Mouse (Mus musculus) liver, embryonic 16.5 days (tissue): ENCODE results near the gene Dalrd3. TPM values are rescaled to one million over a fixed set of nuclear protein-coding genes. Genes with fewer than 3 reads are reported as not detected.

Experiments
- ATAC-seq: fragments of 200-750 bp; cut with Nextera tagmentation; 2 replicates; pipeline ENCODE4 v1.8.0; 2017; ENCODE audit warnings: low read depth, mild to moderate bottlenecking, moderate number of reproducible peaks, moderate library complexity
- H3K27ac ChIP-seq: fragments of 300-500 bp; sonication (generic); 2 replicates; pipeline ENCODE4 v1.5.1; 2014; ENCODE audit warnings: mild to moderate bottlenecking, low read length
- H3K27me3 ChIP-seq: fragments of 300-500 bp; sonication (generic); 2 replicates; pipeline ENCODE4 v1.6.1; 2014; ENCODE audit warnings: low read depth, low read length, mixed read lengths; ENCODE audit not compliant: control insufficient read depth, insufficient read depth
- H3K36me3 ChIP-seq: fragments of 300-500 bp; sonication (generic); 2 replicates; pipeline ENCODE4 v1.6.1; 2014; ENCODE audit warnings: mild to moderate bottlenecking; ENCODE audit not compliant: control insufficient read depth, insufficient read depth
- H3K4me1 ChIP-seq: fragments of 300-500 bp; sonication (generic); 2 replicates; pipeline ENCODE4 v1.6.1; 2014; ENCODE audit warnings: low read depth, low read length, mixed read lengths; ENCODE audit not compliant: control insufficient read depth
- H3K4me2 ChIP-seq: fragments of 300-500 bp; sonication (generic); 2 replicates; pipeline ENCODE4 v1.6.1; 2014; ENCODE audit warnings: low read depth, low read length, mixed read lengths
- H3K4me3 ChIP-seq: fragments of 300-500 bp; sonication (generic); 2 replicates; pipeline ENCODE4 v1.5.1; 2014; ENCODE audit warnings: low read depth, mild to moderate bottlenecking, low read length
- H3K9ac ChIP-seq: fragments of 300-500 bp; sonication (generic); 2 replicates; pipeline ENCODE4 v1.6.1; 2014; ENCODE audit warnings: low read depth, low read length
- H3K9me3 ChIP-seq: fragments of 300-500 bp; sonication (generic); replicated peaks from 2 replicates; pipeline ENCODE4 v1.6.1; 2016; ENCODE audit warnings: low read length; ENCODE audit not compliant: control insufficient read depth
- WGBS: fragments of 180-500 bp; shearing (Covaris S2); extraction: QIAGEN DNeasy Blood & Tissue Kit; methylation state at CpG from one replicate; pipeline ENCODE4 v1.1.7; 2014; ENCODE audit not compliant: insufficient replicate concordance; 5-methylcytosine and 5-hydroxymethylcytosine counted together
- polyA plus RNA-seq: library from polyadenylated mRNA; unstranded; fragments of >200 nt; fragmentation: Nextera tagmentation; extraction: Ambion mirVana; gene quantifications from 2 replicates; pipeline ENCODE4 v1.2.1, GENCODE M21; 2015

Dalrd3 gene
- polyA plus RNA-seq, result 27.3 and 30.0 TPM in 2 replicates

DNA sequence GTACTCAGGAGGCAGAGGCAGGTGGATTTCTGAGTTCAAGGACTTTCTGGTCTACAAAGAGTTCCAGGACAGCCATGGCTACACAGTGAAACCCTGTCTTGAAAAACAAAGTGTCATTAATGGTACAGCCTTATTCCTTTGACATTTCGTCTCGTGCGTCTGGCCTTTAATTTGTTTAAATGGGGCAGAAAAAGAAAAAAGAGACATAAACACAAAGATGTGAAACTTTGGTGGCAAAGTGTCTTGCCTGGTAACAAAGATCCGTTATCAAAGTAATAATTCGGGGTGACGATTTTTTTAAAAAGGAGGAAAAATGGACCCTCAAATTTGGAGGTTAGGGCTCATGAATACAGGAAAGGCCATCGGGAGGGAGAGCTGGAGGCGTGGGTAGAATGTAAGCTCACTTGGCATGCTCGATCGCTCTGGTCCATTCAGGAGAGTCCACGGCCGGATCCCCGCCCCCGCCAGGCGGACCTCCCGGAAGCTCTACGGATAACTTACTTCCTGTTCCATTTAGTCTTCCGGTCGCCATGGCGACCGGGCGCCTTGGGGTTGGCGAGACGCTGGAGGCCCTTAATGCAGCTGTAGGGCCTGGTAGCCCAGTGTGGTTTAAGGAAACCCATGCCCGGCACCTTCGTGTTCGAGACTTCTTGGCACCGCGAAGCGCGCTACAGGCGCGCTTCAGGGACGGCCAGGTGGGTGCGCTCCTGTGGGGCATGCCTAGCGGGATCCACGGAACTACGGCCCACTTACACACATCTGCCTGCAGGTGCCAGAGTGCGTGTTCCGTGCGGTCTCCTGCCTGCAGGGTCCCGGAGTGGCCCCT is at the start of gene Dalrd3:
Gene Dalrd3 (plus strand): TSS at position 506 of the 826 bp plus-strand sequence.
- peak within 1 kb of the TSS; percentile 46 for H3K27ac ChIP-seq
- H3K36me3 ChIP-seq, result peaks cover 7% of the 10 kb centered on the region
- no peaks in the 10 kb centered on the region for H3K9me3 ChIP-seq
- peak within 1 kb of the TSS; percentile 96 for H3K4me2 ChIP-seq
- H3K4me1 ChIP-seq, result peaks cover 40% of the 10 kb centered on the region
- peak within 1 kb of the TSS; percentile 74 for H3K9ac ChIP-seq
- peak within 1 kb of the TSS; percentile 87 for H3K4me3 ChIP-seq
- WGBS, result 4% methylated on average over 42 of the region's 42 CpGs
- no peaks in the 10 kb centered on the region for H3K27me3 ChIP-seq
- peak; percentile 62 for ATAC-seq

DNA sequence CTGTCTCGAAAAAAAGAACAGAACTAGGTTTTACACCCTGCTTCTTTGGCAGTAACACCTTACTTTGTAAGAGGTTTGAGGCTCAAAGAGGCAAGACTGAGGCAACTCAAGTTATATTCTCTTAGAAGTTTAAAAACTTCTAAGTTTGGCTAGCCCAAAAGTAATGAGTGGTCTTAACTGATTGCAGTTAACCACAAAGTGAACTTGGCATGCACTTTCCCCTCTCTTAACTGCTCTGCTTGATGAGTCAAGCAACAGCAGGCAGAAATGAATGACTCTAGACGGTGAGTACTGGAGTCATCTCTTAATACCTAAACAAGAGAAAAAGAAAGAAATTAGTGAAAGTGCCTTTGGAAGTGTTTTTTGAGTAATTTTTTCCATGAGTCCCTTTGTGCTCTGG is 48.1 kb upstream of the Dalrd3 start:
- WGBS, result 58% methylated on average over 2 of the region's 2 CpGs
- Histone ChIP-seq H3K27ac (no peak overlapping the region), H3K4me2 (no peak overlapping the region), H3K36me3 (peaks cover 10% of the 10 kb centered on the region; the same call in 1 of the 2 replicates), H3K4me3 (no peak overlapping the region), H3K9ac (no peak overlapping the region), H3K27me3 (no peaks in the 10 kb centered on the region), H3K9me3 (no peaks in the 10 kb centered on the region), H3K4me1 (peaks cover 13% of the 10 kb centered on the region)
- ATAC-seq, result no peak

DNA sequence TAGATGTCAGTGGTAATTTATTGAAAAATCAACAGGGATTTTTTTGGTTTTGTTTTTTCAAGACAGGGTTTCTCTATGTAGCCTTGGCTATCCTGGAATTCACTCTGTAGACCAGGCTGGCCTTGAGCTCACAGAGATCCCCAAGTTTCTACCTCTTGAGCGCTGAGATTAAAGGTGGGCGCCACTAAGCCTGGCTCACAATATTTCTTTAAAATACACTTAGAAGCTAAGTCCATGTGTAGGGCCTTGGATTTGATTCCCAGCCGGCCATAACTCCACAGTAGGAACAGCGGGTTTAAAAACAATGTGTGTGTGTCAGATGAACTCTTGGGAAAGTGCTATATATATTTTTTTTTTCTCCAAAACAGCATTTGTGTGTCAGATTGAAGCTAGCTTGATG is 46.3 kb upstream of the Dalrd3 start:
- Histone ChIP-seq H3K9me3 (no peaks in the 10 kb centered on the region), H3K9ac (no peak overlapping the region), H3K27me3 (no peaks in the 10 kb centered on the region), H3K36me3 (peaks cover 10% of the 10 kb centered on the region; the same call in 1 of the 2 replicates), H3K4me3 (no peak overlapping the region), H3K4me1 (peaks cover 13% of the 10 kb centered on the region), H3K4me2 (no peak overlapping the region), H3K27ac (no peak overlapping the region)
- WGBS, result 91% methylated on average over 4 of the region's 4 CpGs
- no peak for ATAC-seq

- 80% methylated on average over 3 of the region's 3 CpGs for WGBS
- Histone ChIP-seq H3K27ac (no peak overlapping the region), H3K9me3 (no peaks in the 10 kb centered on the region), H3K9ac (no peak overlapping the region), H3K4me3 (no peak overlapping the region), H3K36me3 (peaks cover 20% of the 10 kb centered on the region), H3K4me2 (no peak overlapping the region), H3K27me3 (no peaks in the 10 kb centered on the region), H3K4me1 (no peaks in the 10 kb centered on the region; the same call in 1 of the 2 replicates)
- ATAC-seq, result no peak
Measured at GRCm38 (mm10) chr9:108525400-108525799, 44.3 kb upstream of the Dalrd3 start.

GRCm38 (mm10) chr9:108530954-108531353 is 38.7 kb upstream of the Dalrd3 start:
- no peak overlapping the region for H3K27ac ChIP-seq
- no peak overlapping the region for H3K9ac ChIP-seq
- WGBS, result 70% methylated on average over 1 of the region's 1 CpGs
- no peaks in the 10 kb centered on the region for H3K27me3 ChIP-seq
- no peak overlapping the region for H3K4me3 ChIP-seq
- no peaks in the 10 kb centered on the region for H3K9me3 ChIP-seq
- ATAC-seq, result no peak
- H3K36me3 ChIP-seq, result peaks cover 51% of the 10 kb centered on the region
- no peak overlapping the region for H3K4me2 ChIP-seq
- no peaks in the 10 kb centered on the region; the same call in 1 of the 2 replicates for H3K4me1 ChIP-seq

DNA sequence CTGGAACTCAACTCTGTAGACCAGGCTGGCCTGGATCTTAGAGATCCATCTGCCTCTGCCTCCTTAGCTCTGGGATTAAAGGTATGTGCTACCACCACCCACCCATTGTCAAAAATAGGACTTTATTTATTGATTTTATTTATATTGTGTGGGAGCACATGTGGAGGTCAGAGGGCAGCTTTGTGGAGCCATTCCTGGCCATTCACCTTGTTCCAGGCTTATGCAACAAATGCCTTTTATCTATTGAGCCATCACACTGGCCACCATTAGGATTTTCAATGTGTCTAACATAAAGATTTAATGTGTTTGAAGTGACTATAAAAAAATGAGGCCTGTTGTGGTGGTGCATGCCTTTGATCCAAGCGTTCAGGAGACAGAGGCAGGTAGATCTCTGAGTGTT is 38.2 kb upstream of the Dalrd3 start:
- WGBS, result 96% methylated on average over 1 of the region's 1 CpGs
- ATAC-seq, result no peak
- Histone ChIP-seq H3K4me3 (no peak overlapping the region), H3K9me3 (no peaks in the 10 kb centered on the region), H3K9ac (no peak overlapping the region), H3K27me3 (no peaks in the 10 kb centered on the region), H3K4me2 (no peak overlapping the region), H3K4me1 (no peaks in the 10 kb centered on the region), H3K27ac (no peak overlapping the region), H3K36me3 (peaks cover 53% of the 10 kb centered on the region)

DNA sequence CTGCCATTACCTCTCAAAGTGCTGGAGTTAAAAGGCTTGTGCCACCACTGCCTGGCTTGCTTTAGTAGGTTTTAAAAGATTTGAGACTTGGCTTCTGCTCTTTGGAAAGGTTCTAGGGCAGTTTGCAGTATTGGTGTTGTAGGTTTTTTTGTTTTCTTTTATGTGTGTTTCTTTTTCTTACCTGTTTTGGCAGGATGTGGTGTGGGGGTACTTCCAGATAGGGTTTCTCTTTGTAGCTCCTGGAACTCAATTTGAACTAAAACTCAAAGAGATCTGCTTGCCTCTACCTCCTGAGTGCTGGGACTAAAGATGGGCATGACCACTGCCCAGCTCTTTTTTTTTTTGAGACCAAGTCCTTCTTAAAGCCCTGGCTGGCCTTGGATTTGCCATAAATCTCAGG is 28.8 kb upstream of the Dalrd3 start:
- Histone ChIP-seq H3K9ac (no peak overlapping the region; the same call in 1 of the 2 replicates), H3K4me3 (no peak overlapping the region), H3K27ac (no peak overlapping the region), H3K4me1 (no peaks in the 10 kb centered on the region), H3K27me3 (no peaks in the 10 kb centered on the region), H3K4me2 (no peak overlapping the region), H3K9me3 (no peaks in the 10 kb centered on the region), H3K36me3 (peaks cover 52% of the 10 kb centered on the region)
- no peak for ATAC-seq

GRCm38 (mm10) chr9:108545986-108546385 is 23.7 kb upstream of the Dalrd3 start:
- H3K4me1 ChIP-seq, result no peaks in the 10 kb centered on the region; the same call in 1 of the 2 replicates
- H3K9me3 ChIP-seq, result no peaks in the 10 kb centered on the region
- no peak overlapping the region for H3K4me3 ChIP-seq
- ATAC-seq, result no peak
- no peak overlapping the region for H3K27ac ChIP-seq
- H3K36me3 ChIP-seq, result peaks cover 72% of the 10 kb centered on the region
- H3K9ac ChIP-seq, result no peak overlapping the region
- H3K4me2 ChIP-seq, result no peak overlapping the region
- no peaks in the 10 kb centered on the region for H3K27me3 ChIP-seq
- 83% methylated on average over 3 of the region's 3 CpGs for WGBS

DNA sequence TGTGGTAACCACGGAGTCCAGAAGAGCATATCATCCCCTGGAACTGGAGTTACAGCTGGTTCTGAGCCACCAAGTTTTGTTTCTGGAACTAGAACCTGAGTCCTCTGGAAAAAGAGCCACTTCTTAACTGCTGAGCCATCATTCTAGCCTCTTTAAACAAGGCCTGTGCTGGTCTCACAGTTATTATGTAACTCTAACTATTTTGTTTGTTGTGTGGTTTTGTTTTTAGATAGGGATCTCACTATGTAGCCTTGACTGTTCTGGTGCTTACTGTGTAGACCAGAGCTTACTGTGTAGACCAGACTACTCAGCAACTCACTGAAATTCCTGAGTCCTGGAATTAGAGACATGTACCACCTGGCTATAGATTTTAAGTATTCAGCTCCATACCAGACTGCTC is 22.8 kb upstream of the Dalrd3 start:
- WGBS, result 72% methylated on average over 1 of the region's 1 CpGs
- Histone ChIP-seq H3K9ac (no peak overlapping the region), H3K27ac (no peak overlapping the region), H3K4me2 (no peak overlapping the region), H3K4me1 (no peaks in the 10 kb centered on the region; the same call in 1 of the 2 replicates), H3K36me3 (peaks cover 65% of the 10 kb centered on the region), H3K9me3 (no peaks in the 10 kb centered on the region), H3K27me3 (no peaks in the 10 kb centered on the region), H3K4me3 (no peak overlapping the region)
- ATAC-seq, result no peak
